Mouse (Mus musculus) CH12.LX (cell line): ENCODE data around the gene Malsu1. TPM values are rescaled to one million over a fixed set of nuclear protein-coding genes. Genes with fewer than 3 reads are reported as not detected.

Experiments
- DNase-seq: peaks from one replicate; pipeline ENCODE4 v3.0.0-alpha.2; 2013; ENCODE audit errors: extremely low read depth
- H3K27ac ChIP-seq: 2 replicates; pipeline ENCODE4 v1.5.1; 2012; ENCODE audit warnings: low read depth, mild to moderate bottlenecking, control low read depth, moderate library complexity; ENCODE audit not compliant: insufficient read depth
- H3K27me3 ChIP-seq: replicated peaks from 2 replicates; pipeline ENCODE3; 2012; ENCODE audit warnings: inconsistent platforms
- H3K36me3 ChIP-seq, 2 experiments: replicated peaks in 1 of 2; 2 replicates each; pipeline versions ENCODE3 to v1.6.1; 2012; ENCODE audit warnings: inconsistent platforms in 1 of 2, low read length in 1 of 2, mild to moderate bottlenecking in 1 of 2, mixed read lengths in 1 of 2, moderate library complexity in 1 of 2; ENCODE audit not compliant: control insufficient read depth in 1 of 2, insufficient read depth in 1 of 2
- H3K4me1 ChIP-seq, 2 experiments: 2 replicates each; pipeline ENCODE4 v1.6.1; 2012; ENCODE audit warnings: inconsistent platforms in 1 of 2, moderate library complexity in 1 of 2; ENCODE audit not compliant: insufficient read depth in 2 of 2, control insufficient read depth in 1 of 2
- H3K4me2 ChIP-seq: 2 replicates; pipeline ENCODE4 v1.6.1; 2012; ENCODE audit warnings: low read depth, mild to moderate bottlenecking, control low read depth; ENCODE audit not compliant: poor library complexity, insufficient read depth, severe bottlenecking
- H3K4me3 ChIP-seq, 3 experiments: fragments of 150-350 bp in 1 of 3; sonication (generic) in 1 of 3; replicated peaks in 1 of 3; 2 replicates each; pipeline versions ENCODE3 to v1.5.1; 2011 to 2012; ENCODE audit warnings: low read depth in 2 of 3, low read length in 2 of 3, mild to moderate bottlenecking in 2 of 3, moderate library complexity in 2 of 3, control low read depth in 1 of 3, improper control_type of control experiment in 1 of 3, inconsistent platforms in 1 of 3, mixed read lengths in 1 of 3; ENCODE audit not compliant: poor library complexity in 1 of 3
- H3K79me2 ChIP-seq: replicated peaks from 2 replicates; pipeline ENCODE4 v1.6.1; 2012; ENCODE audit warnings: mild to moderate bottlenecking, moderate library complexity; ENCODE audit not compliant: control insufficient read depth, poor library complexity, insufficient read depth, severe bottlenecking; ENCODE audit errors: extremely low read depth
- H3K9ac ChIP-seq: 2 replicates; pipeline ENCODE4 v1.6.1; 2012; ENCODE audit warnings: low read depth, mild to moderate bottlenecking, control low read depth, moderate library complexity; ENCODE audit not compliant: insufficient read depth
- H3K9me3 ChIP-seq: replicated peaks from 2 replicates; pipeline ENCODE3; 2012; ENCODE audit warnings: low read length, inconsistent platforms, mixed read lengths
- BHLHE40 ChIP-seq: IDR thresholded peaks from 2 replicates; pipeline ENCODE4 v1.6.1; 2011; ENCODE audit warnings: mild to moderate bottlenecking, low read depth, low read length, improper control_type of control experiment
- CHD1 ChIP-seq: IDR thresholded peaks from 2 replicates; pipeline ENCODE4 v1.6.1; 2012; ENCODE audit warnings: low read depth, low read length, improper control_type of control experiment, inconsistent platforms
- CHD2 ChIP-seq: IDR thresholded peaks from 2 replicates; pipeline ENCODE4 v1.6.1; 2011; ENCODE audit warnings: low read length, improper control_type of control experiment
- CTCF ChIP-seq, 2 experiments: IDR thresholded peaks in 1 of 2; conservative IDR thresholded peaks in 1 of 2; 2 replicates each; pipeline ENCODE4 v1.5.1; 2011 to 2012; ENCODE audit warnings: low read depth in 2 of 2, low read length in 2 of 2, improper control_type of control experiment in 1 of 2, inconsistent platforms in 1 of 2, mild to moderate bottlenecking in 1 of 2, moderate library complexity in 1 of 2
- E2F4 ChIP-seq: IDR thresholded peaks from 2 replicates; pipeline ENCODE4 v1.6.1; 2011; ENCODE audit warnings: low read depth, low read length, improper control_type of control experiment; ENCODE audit not compliant: insufficient replicate concordance
- ELF1 ChIP-seq: IDR thresholded peaks from 2 replicates; pipeline ENCODE4 v1.6.1; 2014; ENCODE audit warnings: low read depth, mild to moderate bottlenecking, inconsistent platforms, low read length, improper control_type of control experiment
- EP300 ChIP-seq: IDR thresholded peaks from 2 replicates; pipeline ENCODE4 v1.6.1; 2011; ENCODE audit warnings: low read length, improper control_type of control experiment
- GABPA ChIP-seq: IDR thresholded peaks from 2 replicates; pipeline ENCODE4 v1.6.1; 2012; ENCODE audit warnings: low read depth, low read length, improper control_type of control experiment, inconsistent platforms; ENCODE audit not compliant: insufficient replicate concordance
- IRF4 ChIP-seq: IDR thresholded peaks from 2 replicates; pipeline ENCODE4 v1.6.1; 2014; ENCODE audit warnings: low read depth, mild to moderate bottlenecking, inconsistent platforms, low read length, improper control_type of control experiment
- JUN ChIP-seq: IDR thresholded peaks from 2 replicates; pipeline ENCODE4 v1.6.1; 2011; ENCODE audit warnings: low read depth, mild to moderate bottlenecking, low read length, improper control_type of control experiment, moderate library complexity; ENCODE audit not compliant: insufficient read depth
- JUND ChIP-seq: conservative IDR thresholded peaks from 2 replicates; pipeline ENCODE4 v1.6.1; 2011; ENCODE audit warnings: low read depth, low read length, improper control_type of control experiment
- KAT2A ChIP-seq: IDR thresholded peaks from 2 replicates; pipeline ENCODE4 v1.6.1; 2012; ENCODE audit warnings: low read length, improper control_type of control experiment, inconsistent platforms; ENCODE audit not compliant: insufficient replicate concordance
- MXI1 ChIP-seq: IDR thresholded peaks from 2 replicates; pipeline ENCODE4 v1.6.1; 2011; ENCODE audit warnings: mild to moderate bottlenecking, low read depth, low read length, improper control_type of control experiment
- MYC ChIP-seq: IDR thresholded peaks from 2 replicates; pipeline ENCODE4 v1.6.1; 2011; ENCODE audit warnings: low read depth, mild to moderate bottlenecking, improper control_type of control experiment, low read length
- NELFE ChIP-seq: IDR thresholded peaks from 2 replicates; pipeline ENCODE4 v1.6.1; 2011; ENCODE audit warnings: low read depth, low read length, improper control_type of control experiment
- NRF1 ChIP-seq: IDR thresholded peaks from 2 replicates; pipeline ENCODE4 v1.6.1; 2014; ENCODE audit warnings: low read depth, mild to moderate bottlenecking, inconsistent platforms, low read length, improper control_type of control experiment, moderate library complexity
- PAX5 ChIP-seq: IDR thresholded peaks from 2 replicates; pipeline ENCODE4 v1.6.1; 2012; ENCODE audit warnings: low read length, inconsistent platforms, mixed read lengths
- POLR2A ChIP-seq: IDR thresholded peaks from 2 replicates; pipeline ENCODE4 v1.6.1; 2011; ENCODE audit warnings: low read depth, mild to moderate bottlenecking, improper control_type of control experiment, low read length
- RAD21 ChIP-seq: IDR thresholded peaks from 2 replicates; pipeline ENCODE4 v1.6.1; 2011; ENCODE audit warnings: low read depth, mild to moderate bottlenecking, low read length, improper control_type of control experiment, moderate library complexity
- RCOR1 ChIP-seq: conservative IDR thresholded peaks from 2 replicates; pipeline ENCODE4 v1.6.1; 2012; ENCODE audit warnings: low read depth, mild to moderate bottlenecking, inconsistent platforms, low read length, improper control_type of control experiment
- TBP ChIP-seq: conservative IDR thresholded peaks from 2 replicates; pipeline ENCODE4 v1.6.1; 2011; ENCODE audit warnings: low read depth, low read length, improper control_type of control experiment
- TCF12 ChIP-seq: IDR thresholded peaks from 2 replicates; pipeline ENCODE4 v1.6.1; 2014; ENCODE audit warnings: low read depth, mild to moderate bottlenecking, inconsistent platforms, low read length, improper control_type of control experiment
- UBTF ChIP-seq: IDR thresholded peaks from 2 replicates; pipeline ENCODE4 v1.6.1; 2012; ENCODE audit warnings: low read depth, mild to moderate bottlenecking, inconsistent platforms, low read length, improper control_type of control experiment, moderate library complexity
- ZC3H11A ChIP-seq: IDR thresholded peaks from 2 replicates; pipeline ENCODE4 v1.6.1; 2012; ENCODE audit warnings: low read depth, mild to moderate bottlenecking, inconsistent platforms, low read length, improper control_type of control experiment
- ZMIZ1 ChIP-seq: IDR thresholded peaks from 2 replicates; pipeline ENCODE4 v1.6.1; 2012; ENCODE audit warnings: low read depth, mild to moderate bottlenecking, inconsistent platforms, low read length, improper control_type of control experiment
- dilution Hi-C: fragments of 300-500 bp; cut with MboI; formaldehyde crosslinking; loops from 2 replicates; pipeline ENCODE4 v1.14.3; 2020; ENCODE audit warnings: low sequenced_read_pairs; ENCODE audit not compliant: extremely low pct_unique_long_range_greater_than_20kb, extremely low pct_ligation_motif_present
- in situ Hi-C: fragments of 300-500 bp; cut with MboI; formaldehyde crosslinking; loops from 3 replicates; pipeline ENCODE4 v1.14.3; 2019; ENCODE audit warnings: low sequenced_read_pairs, low pct_ligation_motif_present, low pct_unique_long_range_greater_than_20kb, mixed read lengths
- polyA plus RNA-seq: library from polyadenylated mRNA; unstranded; fragments of >175 nt; gene quantifications from 2 replicates; pipeline ENCODE4 v1.2.1, GENCODE M21; 2012; ENCODE audit warnings: low read depth; ENCODE audit not compliant: insufficient read length
- total RNA-seq, 2 experiments: library from RNA; depleted of rRNA; stranded (reverse); fragments of 300-350 nt in 1 of 2; fragments of >200 nt in 1 of 2; gene quantifications; 2 replicates each; pipeline ENCODE4 v1.2.3; 2012 to 2014

Gene Malsu1
- total and polyA plus RNA-seq, 3 experiments, result 39.0 to 78.7 (median 59.6) TPM

- no peaks in the 10 kb centered on the region for H3K27me3 ChIP-seq
- DNase-seq, result no peak
- H3K4me1 ChIP-seq, result peaks cover 15 to 22% of the 10 kb centered on the region in 2 experiments
- no peak overlapping the region for H3K27ac ChIP-seq
- no peaks in the 10 kb centered on the region for H3K79me2 ChIP-seq
- TF ChIP-seq IRF4 (no peak), NELFE (no peak), MYC (no peak), CTCF (conservative IDR thresholded peaks at IDR 0.05 in 1 of 2, IDR thresholded peaks at IDR 0.05 in 1 of 2; ENCODE audit: low read depth in 2 of 2, low read length in 2 of 2) (no peak), ELF1 (no peak), NRF1 (no peak), JUN (no peak), POLR2A (no peak), KAT2A (no peak), PAX5 (no peak), E2F4 (no peak), GABPA (no peak), RAD21 (no peak), JUND (no peak), BHLHE40 (no peak), TBP (no peak), ZMIZ1 (no peak), RCOR1 (no peak)
- in situ Hi-C loops, result loop anchor here (10.0 kb wide), 1 partner anchor 194 kb away; no protein-coding TSS in a partner anchor
- H3K4me3 ChIP-seq, result no peak overlapping the region
- no peak overlapping the region for H3K9ac ChIP-seq
- H3K36me3 ChIP-seq, result no peaks in the 10 kb centered on the region
- peaks cover 2% of the 10 kb centered on the region for H3K9me3 ChIP-seq
- dilution Hi-C loops, result no loop called here
- H3K4me2 ChIP-seq, result no peak overlapping the region
Observed at GRCm38 (mm10) chr6:49050677-49051410, 22.8 kb upstream of the Malsu1 start.

GRCm38 (mm10) chr6:49052191-49052590, 21.4 kb upstream of the Malsu1 start:
- Histone ChIP-seq H3K27ac (no peak overlapping the region), H3K79me2 (no peaks in the 10 kb centered on the region), H3K4me1 (peaks cover 2 to 15% of the 10 kb centered on the region in 2 experiments; a peak in 3 of 4 replicates), H3K4me3 (no peak overlapping the region), H3K9ac (no peak overlapping the region), H3K27me3 (no peaks in the 10 kb centered on the region), H3K9me3 (peaks cover 2% of the 10 kb centered on the region), H3K4me2 (no peak overlapping the region), H3K36me3 (no peaks in the 10 kb centered on the region)
- in situ Hi-C loops, result loop anchor here (10.0 kb wide), 1 partner anchor 193 kb away; no protein-coding TSS in a partner anchor
- dilution Hi-C loops, result no loop called here
- no peak for DNase-seq
- TF ChIP-seq NELFE (no peak), UBTF (no peak), ZC3H11A (no peak), EP300 (no peak), RCOR1 (no peak), IRF4 (no peak), CTCF (conservative IDR thresholded peaks at IDR 0.05 in 1 of 2, IDR thresholded peaks at IDR 0.05 in 1 of 2; ENCODE audit: low read depth in 2 of 2, low read length in 2 of 2) (no peak), CHD1 (no peak), JUN (no peak), E2F4 (no peak), MXI1 (no peak), PAX5 (no peak), CHD2 (no peak), TCF12 (no peak), ZMIZ1 (no peak), JUND (no peak)
